Mouse (Mus musculus) heart, embryonic 12.5 days (tissue): Measurements from ENCODE around the gene Tmem52. TPM values are rescaled to one million over a fixed set of nuclear protein-coding genes. Genes with fewer than 3 reads are reported as not detected.

Experiments
- ATAC-seq: fragments of 200-750 bp; cut with Nextera tagmentation; 2 replicates; pipeline ENCODE4 v1.8.0; 2017; ENCODE audit warnings: moderate TSS enrichment, moderate library complexity; ENCODE audit not compliant: insufficient number of reproducible peaks, low FRiP score
- H3K27ac ChIP-seq: fragments of 300-500 bp; sonication (generic); 2 replicates; pipeline ENCODE4 v1.5.1; 2016; ENCODE audit warnings: mild to moderate bottlenecking, moderate library complexity; ENCODE audit not compliant: poor library complexity, severe bottlenecking
- H3K27me3 ChIP-seq: fragments of 300-500 bp; sonication (generic); replicated peaks from 2 replicates; pipeline ENCODE4 v1.6.1; 2016; ENCODE audit warnings: mild to moderate bottlenecking, moderate library complexity
- H3K36me3 ChIP-seq: fragments of 300-500 bp; sonication (generic); 2 replicates; pipeline ENCODE4 v1.6.1; 2016; ENCODE audit warnings: mild to moderate bottlenecking, moderate library complexity
- H3K4me1 ChIP-seq: fragments of 300-500 bp; sonication (generic); replicated peaks from 2 replicates; pipeline ENCODE4 v1.6.1; 2016; ENCODE audit warnings: mild to moderate bottlenecking
- H3K4me2 ChIP-seq: fragments of 300-500 bp; sonication (generic); 2 replicates; pipeline ENCODE4 v1.6.1; 2016; ENCODE audit warnings: mild to moderate bottlenecking, moderate library complexity
- H3K4me3 ChIP-seq: fragments of 300-500 bp; sonication (generic); 2 replicates; pipeline ENCODE4 v1.5.1; 2016; ENCODE audit warnings: mild to moderate bottlenecking
- H3K9ac ChIP-seq: fragments of 300-500 bp; sonication (generic); 2 replicates; pipeline ENCODE4 v1.6.1; 2016; ENCODE audit warnings: mild to moderate bottlenecking, moderate library complexity
- H3K9me3 ChIP-seq: fragments of 300-500 bp; sonication (generic); replicated peaks from 2 replicates; pipeline ENCODE4 v1.6.1; 2016; ENCODE audit warnings: mild to moderate bottlenecking, moderate library complexity
- WGBS: fragments of 180-500 bp; shearing (Covaris S2); methylation state at CpG from one replicate; pipeline ENCODE4 v1.1.7; 2016; 5-methylcytosine and 5-hydroxymethylcytosine counted together
- polyA plus RNA-seq: library from polyadenylated mRNA; unstranded; fragments of >200 nt; fragmentation: Nextera tagmentation; extraction: Ambion mirVana; gene quantifications from 2 replicates; pipeline ENCODE4 v1.2.1, GENCODE M21; 2016

The Tmem52 gene
- polyA plus RNA-seq, 1 experiment from 2014 or later: not detected

DNA sequence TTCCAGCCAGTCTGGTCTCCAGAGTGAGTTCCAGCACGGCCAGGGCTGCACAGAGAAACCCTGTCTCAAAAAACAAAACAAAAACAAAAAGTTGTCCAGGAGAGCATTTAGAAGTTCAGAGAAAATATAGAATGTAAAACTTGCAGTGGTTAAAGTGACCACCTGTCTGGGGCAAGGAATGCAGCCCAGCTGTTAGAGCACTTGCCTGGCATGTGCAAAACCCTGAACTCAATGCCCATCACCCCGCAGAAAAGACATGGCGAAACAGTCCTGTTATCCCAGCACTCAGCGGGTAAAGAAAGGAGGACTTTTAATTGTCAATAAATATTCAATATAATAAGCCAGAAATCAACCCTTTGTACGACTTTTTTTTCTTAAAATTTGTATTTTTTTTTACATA, 10.3 kb upstream of the Tmem52 start:
- Histone ChIP-seq H3K27me3 (peaks cover 17% of the 10 kb centered on the region), H3K4me3 (no peak overlapping the region), H3K27ac (no peak overlapping the region), H3K4me2 (no peak overlapping the region), H3K9ac (no peak overlapping the region), H3K36me3 (no peaks in the 10 kb centered on the region), H3K9me3 (no peaks in the 10 kb centered on the region), H3K4me1 (no peaks in the 10 kb centered on the region)
- 78% methylated on average over 5 of the region's 5 CpGs for WGBS
- ATAC-seq: no peak

DNA sequence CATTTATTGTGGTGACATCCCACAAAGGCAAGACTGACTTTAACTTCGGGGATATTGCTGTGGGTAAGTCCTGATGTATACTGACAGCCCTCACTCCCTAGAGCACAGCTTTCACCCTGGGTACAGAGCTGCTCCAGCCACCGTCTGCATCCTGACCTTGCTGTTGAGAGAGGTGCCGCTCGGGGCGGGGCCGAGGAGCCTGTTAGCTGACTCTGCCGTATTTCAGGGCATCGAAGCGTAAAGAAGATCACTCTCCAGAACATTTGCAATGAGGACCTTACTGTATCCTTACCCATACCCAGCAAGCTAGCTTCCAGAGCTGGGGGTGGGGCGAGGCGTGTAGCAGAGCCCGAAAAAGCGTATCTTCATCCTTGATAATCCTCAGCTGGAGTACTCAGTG, 5.9 kb upstream of the Tmem52 start:
- 71% methylated on average over 13 of the region's 13 CpGs for WGBS
- ATAC-seq: no peak
- Histone ChIP-seq H3K9me3 (no peaks in the 10 kb centered on the region), H3K36me3 (no peaks in the 10 kb centered on the region), H3K9ac (no peak overlapping the region), H3K4me3 (no peak overlapping the region), H3K27me3 (peaks cover 46% of the 10 kb centered on the region), H3K27ac (no peak overlapping the region), H3K4me1 (no peaks in the 10 kb centered on the region), H3K4me2 (no peak overlapping the region)

DNA sequence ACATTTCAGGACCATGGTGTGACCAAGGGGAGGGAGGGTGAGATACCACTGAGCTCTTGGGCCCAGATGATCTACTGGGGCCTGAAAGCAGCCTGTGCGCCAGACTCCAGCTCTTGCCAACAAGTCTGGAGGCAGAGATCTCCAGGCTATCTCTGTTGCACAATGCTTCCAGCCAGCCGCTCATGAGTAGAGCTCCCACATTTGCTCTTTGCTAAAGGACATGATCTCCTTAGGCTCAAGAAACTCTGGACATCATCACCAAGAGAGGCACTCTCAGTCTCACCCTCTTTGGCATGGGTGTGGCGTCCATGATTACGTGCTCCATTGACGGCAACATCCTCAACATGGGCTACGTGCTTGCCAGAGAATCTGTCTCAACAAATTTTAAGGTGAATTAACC, 5.3 kb upstream of the Tmem52 start:
- H3K27ac ChIP-seq: no peak overlapping the region
- H3K9me3 ChIP-seq: no peaks in the 10 kb centered on the region
- ATAC-seq: no peak
- H3K27me3 ChIP-seq: peaks cover 52% of the 10 kb centered on the region
- WGBS: 79% methylated on average over 6 of the region's 6 CpGs
- no peak overlapping the region for H3K4me2 ChIP-seq
- no peak overlapping the region for H3K9ac ChIP-seq
- H3K4me1 ChIP-seq: no peaks in the 10 kb centered on the region
- no peak overlapping the region for H3K4me3 ChIP-seq
- no peaks in the 10 kb centered on the region for H3K36me3 ChIP-seq

DNA sequence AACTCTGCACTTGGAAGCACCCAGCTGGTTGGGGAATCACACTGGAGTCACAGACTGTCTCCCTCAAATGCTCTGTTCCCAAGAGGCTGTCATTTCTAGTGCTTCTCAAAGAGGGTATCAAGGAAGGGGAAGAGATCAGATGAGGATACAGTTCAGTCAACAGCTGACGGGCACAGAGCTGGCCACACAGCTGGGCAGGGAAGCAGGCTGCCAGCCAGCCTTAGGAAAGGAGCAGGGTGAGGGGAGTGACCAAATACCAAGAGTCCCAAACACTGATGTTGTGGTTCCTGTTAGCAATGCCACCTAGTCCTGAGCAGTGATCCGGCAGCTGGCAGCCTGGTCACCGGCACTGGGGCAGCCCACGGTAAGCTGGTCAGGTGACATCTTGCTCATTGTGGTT, 4.9 kb upstream of the Tmem52 start:
- Histone ChIP-seq H3K9ac (no peak overlapping the region), H3K27ac (no peak overlapping the region), H3K4me2 (no peak overlapping the region), H3K9me3 (no peaks in the 10 kb centered on the region), H3K36me3 (no peaks in the 10 kb centered on the region), H3K4me3 (no peak overlapping the region), H3K4me1 (peaks cover 2% of the 10 kb centered on the region), H3K27me3 (peaks cover 56% of the 10 kb centered on the region)
- WGBS: 81% methylated on average over 4 of the region's 4 CpGs
- ATAC-seq: no peak

DNA sequence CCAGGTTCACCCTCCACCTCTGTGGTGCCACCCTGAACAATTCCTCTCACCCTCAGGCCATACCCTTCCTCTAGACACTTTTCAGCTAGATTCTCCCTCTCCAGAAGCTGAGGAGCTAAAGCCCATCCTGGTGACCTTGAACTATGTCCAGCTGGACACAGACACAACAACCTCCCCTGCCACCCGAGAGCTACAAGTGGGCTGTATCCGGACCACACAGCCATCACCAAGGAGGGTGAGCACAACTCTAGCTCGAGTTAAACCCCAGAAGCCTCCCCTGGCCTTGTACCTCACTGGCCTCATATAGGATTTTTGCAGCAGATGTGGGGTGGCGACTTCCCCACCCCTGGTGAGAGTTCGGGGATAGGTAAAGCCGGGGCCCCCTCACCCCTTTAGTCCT, 3.3 kb upstream of the Tmem52 start:
- no peaks in the 10 kb centered on the region for H3K36me3 ChIP-seq
- ATAC-seq: no peak
- no peak overlapping the region for H3K4me2 ChIP-seq
- no peak overlapping the region for H3K9ac ChIP-seq
- WGBS: 64% methylated on average over 6 of the region's 6 CpGs
- no peak overlapping the region for H3K27ac ChIP-seq
- no peaks in the 10 kb centered on the region for H3K9me3 ChIP-seq
- no peak overlapping the region for H3K4me3 ChIP-seq
- peaks cover 10% of the 10 kb centered on the region for H3K4me1 ChIP-seq
- peaks cover 66% of the 10 kb centered on the region for H3K27me3 ChIP-seq

DNA sequence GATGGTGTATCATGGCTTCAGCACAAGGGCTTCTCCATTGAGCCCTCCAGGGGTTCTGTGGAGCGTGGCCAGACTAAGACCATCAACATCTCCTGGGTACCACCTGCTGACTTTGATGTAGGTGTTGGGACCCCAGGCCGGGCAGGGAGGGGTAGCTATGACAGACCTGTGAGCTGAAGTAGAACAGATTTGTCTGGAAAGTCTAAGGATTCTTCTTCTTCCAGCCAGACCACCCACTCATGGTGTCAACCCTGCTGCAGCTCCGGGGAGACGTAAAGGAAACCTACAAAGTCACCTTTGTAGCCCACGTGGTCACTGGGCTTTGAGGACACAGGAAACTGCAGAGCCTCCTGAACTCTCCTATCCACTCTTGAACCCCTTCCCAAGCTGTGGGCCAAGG, 2.8 kb upstream of the Tmem52 start:
- no peak overlapping the region for H3K4me3 ChIP-seq
- no peak for ATAC-seq
- WGBS: 74% methylated on average over 5 of the region's 5 CpGs
- no peak overlapping the region for H3K4me2 ChIP-seq
- H3K9ac ChIP-seq: no peak overlapping the region
- peaks cover 10% of the 10 kb centered on the region for H3K4me1 ChIP-seq
- no peak overlapping the region for H3K27ac ChIP-seq
- H3K27me3 ChIP-seq: peaks cover 68% of the 10 kb centered on the region
- no peaks in the 10 kb centered on the region for H3K9me3 ChIP-seq
- no peaks in the 10 kb centered on the region for H3K36me3 ChIP-seq

DNA sequence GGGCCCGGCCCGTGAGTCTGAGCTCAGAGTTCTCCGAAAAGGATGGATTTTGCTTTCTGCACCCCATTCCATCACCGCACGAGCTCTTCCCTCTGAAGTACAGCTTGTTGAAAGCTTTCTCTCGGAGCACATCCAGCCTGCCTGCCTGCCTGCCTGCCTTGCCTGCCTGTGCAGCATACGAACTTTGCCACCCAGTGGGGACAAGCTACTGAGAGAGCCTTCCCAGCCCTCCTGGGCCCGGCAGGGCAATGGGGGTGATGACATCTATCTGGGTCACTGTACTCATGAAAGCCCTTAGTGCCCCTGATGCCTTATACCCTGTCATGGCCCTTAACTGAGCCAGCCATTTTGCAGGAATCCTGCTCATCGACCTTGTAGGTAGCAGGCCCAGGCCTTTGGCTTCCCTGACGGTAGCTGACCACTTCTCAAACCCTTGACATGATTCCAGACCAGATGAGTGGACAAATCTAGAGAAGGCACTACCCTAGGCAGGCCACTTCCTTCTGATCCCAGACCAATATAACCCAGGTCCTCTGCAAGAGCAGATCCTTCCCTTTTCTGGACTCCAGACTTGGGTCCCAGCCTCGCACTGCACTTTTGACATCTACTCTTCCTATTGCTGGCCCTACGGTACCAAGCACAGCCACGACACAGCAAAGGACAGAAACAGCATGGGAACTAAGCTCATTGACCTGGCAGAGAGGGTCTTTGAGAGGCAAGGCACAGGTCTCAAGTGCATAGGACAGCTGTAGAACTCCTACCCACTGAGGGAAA, 1.5 kb upstream of the Tmem52 start:
- Histone ChIP-seq H3K9me3 (no peaks in the 10 kb centered on the region), H3K4me2 (no peak overlapping the region), H3K9ac (no peak overlapping the region), H3K27me3 (peaks cover 67% of the 10 kb centered on the region), H3K27ac (no peak overlapping the region), H3K4me1 (peaks cover 10% of the 10 kb centered on the region), H3K36me3 (no peaks in the 10 kb centered on the region), H3K4me3 (no peak overlapping the region)
- WGBS: 69% methylated on average over 13 of the region's 13 CpGs
- no peak for ATAC-seq

DNA sequence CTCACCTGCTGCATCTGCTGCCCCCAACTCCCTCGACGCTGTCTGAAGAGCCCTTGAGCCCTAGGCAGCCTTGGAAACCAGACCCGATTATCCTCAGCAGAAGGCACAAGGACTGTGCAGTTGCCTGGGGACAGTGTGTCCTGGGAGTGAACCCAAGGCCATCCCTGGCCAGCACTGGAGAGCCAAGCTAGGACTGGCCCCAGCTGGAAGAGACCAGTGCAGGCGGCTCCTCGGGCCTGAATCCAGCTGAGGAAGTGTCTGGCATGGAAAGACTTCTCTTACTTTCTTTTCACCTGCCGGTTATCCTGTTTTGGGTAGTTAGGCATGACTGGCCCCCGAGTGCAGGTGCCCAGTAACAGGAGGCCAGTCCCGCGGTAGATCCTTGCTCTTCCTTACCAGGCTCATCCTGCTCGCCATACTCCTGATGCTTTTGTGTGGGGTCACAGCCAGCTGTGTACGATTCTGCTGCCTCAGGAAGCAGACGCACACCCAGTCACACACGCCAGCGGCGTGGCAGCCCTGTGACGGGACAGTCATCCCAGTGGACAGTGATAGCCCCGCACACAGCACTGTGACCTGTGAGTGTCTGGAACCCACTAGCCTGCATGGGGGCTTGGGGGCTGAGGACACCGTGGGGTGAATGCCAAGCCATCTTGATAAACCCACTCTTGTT, 812 bp downstream of the Tmem52 start:
- WGBS: 71% methylated on average over 18 of the region's 18 CpGs
- no peaks in the 10 kb centered on the region for H3K9me3 ChIP-seq
- H3K36me3 ChIP-seq: no peaks in the 10 kb centered on the region
- H3K4me2 ChIP-seq: peak overlapping the region; percentile 71
- H3K27ac ChIP-seq: no peak overlapping the region
- H3K4me3 ChIP-seq: peak overlapping the region; percentile 39; the same call in 1 of the 2 replicates
- peaks cover 19% of the 10 kb centered on the region for H3K4me1 ChIP-seq
- peaks cover 64% of the 10 kb centered on the region for H3K27me3 ChIP-seq
- no peak for ATAC-seq
- no peak overlapping the region; the same call in 1 of the 2 replicates for H3K9ac ChIP-seq

DNA sequence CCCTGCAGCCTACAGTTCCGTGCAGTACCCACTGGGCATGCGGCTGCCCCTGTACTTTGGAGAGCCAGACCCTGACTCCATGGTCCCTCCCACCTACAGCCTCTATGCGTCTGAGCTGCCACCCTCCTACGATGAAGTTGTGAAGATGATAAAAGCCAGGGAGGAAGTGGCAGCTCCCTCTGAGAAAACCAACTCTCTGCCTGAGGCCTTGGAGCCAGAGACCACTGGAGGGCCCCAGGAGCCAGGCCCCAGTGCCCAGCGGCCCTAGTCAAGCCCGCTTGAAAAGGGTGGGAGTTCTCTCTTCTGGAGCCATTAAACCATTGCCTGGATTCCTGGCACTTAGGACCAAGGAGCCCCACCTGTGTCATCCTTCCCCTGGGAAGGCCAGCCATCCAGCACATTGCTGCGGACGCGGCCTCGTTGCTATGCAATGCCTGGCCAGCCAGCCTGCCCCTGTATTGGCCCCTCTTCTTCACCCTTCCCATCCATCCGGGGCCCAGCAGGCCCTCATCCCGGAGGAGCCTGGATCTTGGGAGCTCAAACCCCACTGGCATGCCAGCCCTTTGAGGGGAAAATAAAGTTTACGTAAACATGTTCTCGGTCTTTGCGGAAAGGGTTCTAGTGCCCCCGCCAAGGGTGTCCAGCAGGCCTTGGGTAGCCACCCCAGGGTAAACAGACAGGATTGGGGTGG, 1.5 kb downstream of the Tmem52 start:
- H3K4me3 ChIP-seq: no peak overlapping the region
- H3K4me1 ChIP-seq: peaks cover 19% of the 10 kb centered on the region
- H3K27me3 ChIP-seq: peaks cover 57% of the 10 kb centered on the region
- H3K9me3 ChIP-seq: no peaks in the 10 kb centered on the region
- H3K27ac ChIP-seq: no peak overlapping the region
- no peak for ATAC-seq
- H3K4me2 ChIP-seq: no peak overlapping the region
- WGBS: 74% methylated on average over 16 of the region's 16 CpGs
- no peak overlapping the region for H3K9ac ChIP-seq
- no peaks in the 10 kb centered on the region for H3K36me3 ChIP-seq

DNA sequence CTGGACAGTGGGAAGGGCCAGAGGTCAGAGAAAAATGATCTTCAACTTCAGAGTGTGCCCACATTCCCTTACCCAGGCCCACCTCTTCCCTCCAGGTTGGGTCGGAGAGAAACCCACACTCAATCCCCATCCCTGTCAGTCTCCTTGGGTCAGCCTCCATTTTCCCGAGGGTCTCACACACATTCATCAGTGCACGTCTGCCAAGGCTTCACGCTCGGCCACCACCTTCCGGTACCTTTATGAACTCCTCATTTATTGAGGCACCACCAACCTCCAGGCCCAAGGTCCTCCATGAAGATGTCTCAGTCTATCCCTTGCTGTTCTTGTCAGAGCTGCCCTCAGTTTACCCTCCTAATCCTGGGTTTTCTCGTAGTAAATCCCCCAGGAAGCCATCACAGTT, 2.1 kb downstream of the Tmem52 start:
- peaks cover 52% of the 10 kb centered on the region for H3K27me3 ChIP-seq
- H3K36me3 ChIP-seq: no peaks in the 10 kb centered on the region
- peaks cover 19% of the 10 kb centered on the region for H3K4me1 ChIP-seq
- ATAC-seq: no peak
- no peak overlapping the region for H3K4me2 ChIP-seq
- no peak overlapping the region for H3K4me3 ChIP-seq
- H3K9ac ChIP-seq: no peak overlapping the region
- H3K27ac ChIP-seq: no peak overlapping the region
- no peaks in the 10 kb centered on the region for H3K9me3 ChIP-seq
- WGBS: 86% methylated on average over 7 of the region's 7 CpGs

DNA sequence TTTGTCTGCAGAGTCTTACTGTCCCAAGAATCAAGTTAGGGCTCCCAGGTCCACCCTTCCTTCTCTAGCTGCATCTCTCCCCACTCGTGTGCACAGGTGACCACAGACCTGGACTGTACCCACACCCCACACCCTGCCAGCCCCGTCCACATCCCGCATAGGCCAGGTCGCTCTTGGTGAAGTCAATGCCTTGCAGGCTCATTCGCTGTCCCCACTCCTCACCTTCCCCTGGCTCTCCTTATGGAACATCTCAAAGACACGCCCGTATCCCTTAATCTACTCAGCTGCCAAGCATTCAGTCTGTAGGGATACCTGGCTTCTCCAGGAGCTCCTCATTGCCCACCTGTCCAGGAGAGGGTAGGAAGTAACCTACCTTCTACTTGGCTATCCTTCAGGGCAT, 2.5 kb downstream of the Tmem52 start:
- WGBS: 71% methylated on average over 7 of the region's 7 CpGs
- H3K9me3 ChIP-seq: no peaks in the 10 kb centered on the region
- no peak overlapping the region for H3K4me3 ChIP-seq
- H3K9ac ChIP-seq: no peak overlapping the region
- H3K27me3 ChIP-seq: peaks cover 48% of the 10 kb centered on the region
- H3K27ac ChIP-seq: no peak overlapping the region
- ATAC-seq: no peak
- H3K4me2 ChIP-seq: no peak overlapping the region
- H3K36me3 ChIP-seq: no peaks in the 10 kb centered on the region
- peaks cover 19% of the 10 kb centered on the region for H3K4me1 ChIP-seq
